Mouse (Mus musculus): ENCODE data around the gene 9330182L06Rik. TPM values are rescaled to one million over a fixed set of nuclear protein-coding genes. Genes with fewer than 3 reads are reported as not detected.

The 9330182L06Rik gene
- total RNA-seq, 2 experiments from 2014 or later, result 25.0 to 27.6 TPM

DNA sequence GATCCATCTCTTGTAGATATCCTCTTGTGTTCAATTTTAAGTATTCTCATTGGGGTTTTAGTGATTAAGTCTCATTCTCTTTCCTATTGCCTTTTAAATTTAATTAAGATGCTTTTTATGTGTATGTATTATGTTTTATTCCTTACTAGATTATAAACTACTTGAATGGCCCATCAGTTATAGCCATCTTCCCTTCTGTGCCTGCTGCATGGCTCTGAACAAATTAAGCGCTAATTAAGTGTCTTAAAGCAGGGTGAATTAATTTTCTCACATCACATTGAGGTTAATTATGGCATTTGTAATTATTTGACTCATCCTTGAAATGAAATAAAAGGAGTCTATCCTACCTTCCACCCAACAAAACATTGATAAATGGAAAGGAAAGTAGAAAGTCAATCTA is 245.1 kb downstream of the 9330182L06Rik start:
- DNase-seq (ENCODE audit: low spot score in 2 of 2), result no peak

DNA sequence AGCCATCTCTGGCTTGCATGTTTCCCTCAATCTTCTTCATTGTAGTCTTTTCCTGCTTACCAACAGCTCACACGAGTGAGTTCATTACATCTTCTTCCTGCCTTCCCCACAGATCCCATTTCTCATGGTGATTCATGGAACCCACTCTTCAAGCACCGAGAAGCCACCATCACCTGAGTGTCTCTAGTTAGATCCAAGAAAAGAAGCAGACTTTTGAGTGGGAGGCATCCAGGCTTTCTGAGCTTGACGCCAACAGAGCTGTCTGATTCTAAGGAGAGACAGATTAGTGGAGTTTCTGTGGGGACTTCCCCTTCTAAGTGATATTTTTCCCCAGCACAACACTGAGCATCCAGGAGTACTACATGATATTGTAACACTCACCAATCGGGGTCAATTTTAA is 259.6 kb downstream of the 9330182L06Rik start:
- DNase-seq (ENCODE audit: low spot score in 2 of 2), result no peak

Small RNA genes lying within 50 kb of the gene (microRNA-seq; reads per million reads assigned to microRNA genes)
- gene Mir879, result 2.3 to 4.0 reads per million in 2 experiments

Other genes with a start within 250 kb of the 9330182L06Rik start
- 1 to 10 TPM; 7.4 to 7.8 TPM for gene Tmem243, start 165.4 kb upstream of the 9330182L06Rik start, total RNA-seq (2021)
- gene Dmtf1, start 104.3 kb upstream of the 9330182L06Rik start, total RNA-seq (2021), result 10 to 100 TPM; 49.9 to 53.1 TPM

Measured in layer of hippocampus, postnatal 14 days (tissue).